Mouse (Mus musculus): ENCODE data around the gene Stab1.
A peak's percentile ranks its signal among the peaks of the same experiment; 100 is the strongest.

Gene Stab1

GRCm38 (mm10) chr14:31168425-31168824, at the start of gene Stab1:
Gene Stab1 (minus strand): TSS chr14:31168641.
- DNase-seq = no peak

GRCm38 (mm10) chr14:31217666-31218065, 49.2 kb upstream of the Stab1 start, which contains the start of gene Sema3g:
Gene Sema3g (plus strand): TSS chr14:31217860.
- peak; percentile 78 for DNase-seq

DNA sequence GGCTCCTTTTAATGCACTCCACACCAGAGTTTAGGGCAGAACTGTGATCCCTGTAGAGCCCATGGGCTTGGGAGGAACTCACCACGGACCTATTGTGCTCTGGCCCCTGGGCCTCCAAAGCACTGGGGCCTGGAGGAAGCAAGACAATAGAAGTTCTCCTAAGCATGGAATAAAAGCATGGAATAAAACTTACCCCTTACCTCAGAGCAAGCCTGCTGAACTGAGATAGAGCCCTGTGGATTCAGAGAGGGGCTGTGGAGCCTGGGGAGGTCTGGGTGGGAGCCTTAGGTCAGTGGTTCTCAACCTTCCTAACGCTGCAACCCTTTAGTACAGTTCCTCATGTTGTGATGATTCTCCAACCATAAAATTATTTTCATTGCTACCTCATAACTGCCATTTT, 48.4 kb upstream of the Stab1 start, which contains the start of gene Nisch:
Gene Nisch (minus strand): TSS at position 101 of the 400 bp plus-strand sequence.
- DNase-seq = no peak

DNA sequence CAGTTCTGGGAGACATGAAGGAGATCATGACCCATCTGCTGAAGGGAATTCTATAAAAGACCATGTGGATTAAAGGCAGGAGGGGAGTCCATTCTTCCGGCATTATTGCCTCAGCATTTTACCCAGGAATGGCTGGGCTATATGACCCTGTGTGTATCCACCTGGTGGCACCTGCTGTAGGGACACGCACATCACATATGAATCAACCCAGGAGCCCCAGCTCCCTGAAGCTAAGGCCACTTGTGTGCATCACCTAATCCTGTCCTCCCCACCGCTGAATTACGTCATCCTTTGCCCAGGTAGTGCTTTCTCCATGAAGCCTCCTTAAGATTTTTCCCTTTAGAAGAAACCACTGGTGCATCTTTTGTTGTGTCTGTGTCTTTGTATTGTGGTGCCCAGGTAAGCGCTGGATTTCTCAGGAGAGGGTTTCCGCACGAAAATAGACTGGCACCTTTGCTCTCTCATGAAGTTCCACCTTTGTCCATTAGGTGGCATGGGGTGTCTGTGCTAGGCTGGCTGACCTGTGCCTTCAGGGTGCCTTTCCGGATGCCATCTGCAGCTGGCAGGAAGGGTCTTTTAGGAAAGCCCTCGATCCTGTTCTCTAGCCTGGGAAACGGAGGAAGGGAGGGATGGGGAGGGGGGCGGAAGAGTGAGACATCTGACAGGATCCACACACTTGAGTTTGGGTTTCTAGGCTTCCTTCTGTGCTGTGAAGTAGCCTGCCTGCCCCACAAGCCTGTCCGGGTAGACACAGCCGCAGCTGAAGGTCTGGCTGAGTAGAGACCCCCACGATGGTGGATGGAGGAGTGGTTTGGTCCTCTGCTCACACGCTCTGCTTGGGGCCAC, 46.9 kb upstream of the Stab1 start:
- DNase-seq = peak; percentile 84

GRCm38 (mm10) chr14:31214684-31215083, 46.2 kb upstream of the Stab1 start:
- DNase-seq = no peak

- no peak for DNase-seq
Measured at GRCm38 (mm10) chr14:31213868-31214267, 45.4 kb upstream of the Stab1 start.

DNA sequence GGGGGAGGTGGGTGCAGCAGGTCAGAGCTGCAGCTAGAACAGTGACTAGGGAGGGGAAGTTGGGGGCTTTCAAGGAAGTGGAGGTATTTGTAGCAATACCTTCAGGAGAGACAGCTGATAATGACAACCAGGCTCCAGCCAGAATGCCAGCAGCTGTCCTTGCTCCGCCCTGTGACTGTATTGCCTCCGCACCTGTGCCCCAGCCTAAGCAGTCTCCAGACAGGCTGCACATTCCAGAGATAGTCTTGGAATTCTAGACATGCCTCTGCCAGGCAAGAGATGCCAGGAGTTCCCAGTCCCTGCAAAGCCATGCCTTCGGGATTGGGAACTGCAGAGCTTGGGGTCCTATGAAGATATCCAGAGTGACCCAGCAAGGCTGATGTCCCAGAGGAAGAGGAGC, 44.1 kb upstream of the Stab1 start:
- DNase-seq = no peak

DNA sequence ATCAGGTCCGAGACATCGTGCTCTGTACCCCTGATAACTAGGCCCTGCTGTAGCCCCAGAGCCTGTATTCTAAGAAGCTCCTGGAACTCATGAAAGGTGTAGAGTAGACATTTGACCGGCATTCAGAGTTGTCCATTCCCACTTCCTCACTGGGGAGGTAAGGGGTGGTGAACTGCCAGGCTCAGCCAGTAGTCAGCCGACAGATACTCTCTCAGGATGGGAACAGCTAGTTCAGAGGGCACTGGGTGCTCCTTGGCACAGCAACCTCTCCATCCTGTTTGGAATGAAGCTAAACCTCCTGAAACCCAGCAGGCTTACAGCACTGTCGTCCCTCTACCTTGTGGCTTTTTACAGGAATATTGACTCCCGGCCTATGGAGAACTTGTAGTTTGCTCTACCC, 43.4 kb upstream of the Stab1 start:
- DNase-seq = no peak

- DNase-seq = no peak
Measured at GRCm38 (mm10) chr14:31209133-31209557, 40.7 kb upstream of the Stab1 start.

- DNase-seq = no peak
Measured at GRCm38 (mm10) chr14:31208084-31208483, 39.6 kb upstream of the Stab1 start, which contains the start of gene Tnnc1. Gene Tnnc1 (plus strand): TSS chr14:31208312.

DNA sequence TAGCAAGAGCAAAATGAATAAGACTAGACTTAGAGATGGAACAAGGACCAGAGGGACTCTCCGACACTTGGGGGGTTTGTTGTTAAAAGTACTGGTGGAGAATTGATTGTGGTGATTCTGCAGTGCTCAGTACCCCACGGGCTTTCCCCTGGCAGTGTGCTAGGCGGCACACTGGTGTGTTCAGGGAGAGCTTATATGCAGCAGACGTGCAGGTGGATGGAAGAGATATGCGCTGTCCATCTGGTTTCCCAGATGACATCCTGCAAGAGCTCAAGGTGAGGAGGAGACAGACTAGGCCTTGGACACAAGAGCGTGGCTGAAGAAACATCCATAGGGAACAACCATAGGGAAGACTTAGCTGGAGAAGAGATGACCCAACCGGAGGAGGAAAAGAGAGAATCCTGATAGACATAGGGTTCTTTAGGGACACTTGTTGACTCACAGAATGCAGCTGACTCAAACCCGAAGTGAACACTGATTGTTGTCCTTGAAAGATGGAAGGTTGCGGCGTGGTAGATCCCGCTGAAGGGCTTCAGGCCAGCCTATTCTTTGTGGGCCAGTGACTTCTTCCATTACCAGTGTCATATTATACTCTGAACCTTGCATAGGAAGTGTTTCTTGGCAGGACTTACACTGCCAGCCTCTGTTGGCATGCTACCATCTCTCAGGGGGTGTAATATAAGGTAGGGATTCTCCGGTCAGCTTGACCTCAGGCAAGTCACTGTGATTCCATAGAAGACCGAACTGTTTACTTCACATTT, 38.8 kb upstream of the Stab1 start:
- DNase-seq = peak; percentile 43

GRCm38 (mm10) chr14:31206472-31206981, 38.1 kb upstream of the Stab1 start:
- DNase-seq = peak; percentile 96

DNA sequence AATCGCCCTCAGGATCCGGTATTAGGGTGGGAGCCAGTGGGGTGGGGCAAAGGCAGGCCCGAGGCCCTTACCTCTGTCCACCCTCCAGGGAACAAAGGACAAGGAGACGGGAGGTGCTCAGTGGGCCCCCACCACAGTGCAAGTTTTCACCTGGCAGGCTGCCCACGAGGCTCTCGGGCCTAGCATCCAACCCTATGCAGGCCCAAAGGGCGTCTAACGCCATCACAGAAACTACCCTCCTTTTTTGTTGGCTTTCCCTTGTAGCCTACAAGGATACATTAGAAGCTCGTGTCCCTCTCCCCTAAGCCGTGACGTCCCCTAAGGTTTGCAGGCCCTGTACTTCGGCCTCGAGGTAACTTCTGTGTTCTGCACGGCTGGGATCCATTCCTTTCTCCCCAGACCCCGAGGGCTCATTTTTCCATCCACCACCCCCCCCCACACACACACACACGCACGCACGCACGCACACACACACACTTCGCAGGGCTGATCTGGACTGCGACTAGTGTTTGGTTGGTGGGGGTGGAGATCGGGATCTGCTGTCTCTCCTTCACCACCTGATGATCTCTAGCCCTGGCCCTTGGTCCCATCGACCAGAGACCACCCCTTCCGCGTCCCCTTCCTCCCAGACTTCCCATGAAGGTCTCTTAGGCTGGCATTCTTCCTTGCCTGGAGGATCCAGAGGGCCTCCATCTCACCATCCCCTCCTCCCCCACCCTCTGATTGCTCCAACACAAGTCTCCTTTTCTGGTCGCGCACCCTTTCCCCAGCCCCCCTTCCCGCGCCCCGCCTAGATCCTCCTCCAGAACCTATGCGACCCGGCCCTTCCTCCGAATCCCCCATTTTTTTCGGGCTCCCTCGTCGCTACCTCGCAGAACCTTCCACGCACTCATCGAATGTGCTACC, 37.4 kb upstream of the Stab1 start:
- peak; percentile 58 for DNase-seq

DNA sequence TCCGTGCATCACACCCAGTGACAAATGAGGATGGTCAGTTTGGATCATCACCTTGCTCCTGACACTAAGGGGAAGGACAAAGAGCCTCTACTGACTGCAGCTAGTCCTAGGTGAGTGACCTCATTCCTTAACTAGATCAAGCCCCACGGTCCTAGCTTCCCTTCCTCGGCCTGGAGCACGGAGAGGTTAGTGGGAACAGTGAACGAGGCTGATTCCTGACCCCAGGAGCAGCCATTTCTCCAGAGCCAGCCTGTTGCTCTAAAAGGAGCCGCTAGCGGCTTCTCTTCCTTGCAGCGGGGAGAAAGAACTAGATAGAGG, 36.8 kb upstream of the Stab1 start:
- DNase-seq = peak; percentile 53

DNA sequence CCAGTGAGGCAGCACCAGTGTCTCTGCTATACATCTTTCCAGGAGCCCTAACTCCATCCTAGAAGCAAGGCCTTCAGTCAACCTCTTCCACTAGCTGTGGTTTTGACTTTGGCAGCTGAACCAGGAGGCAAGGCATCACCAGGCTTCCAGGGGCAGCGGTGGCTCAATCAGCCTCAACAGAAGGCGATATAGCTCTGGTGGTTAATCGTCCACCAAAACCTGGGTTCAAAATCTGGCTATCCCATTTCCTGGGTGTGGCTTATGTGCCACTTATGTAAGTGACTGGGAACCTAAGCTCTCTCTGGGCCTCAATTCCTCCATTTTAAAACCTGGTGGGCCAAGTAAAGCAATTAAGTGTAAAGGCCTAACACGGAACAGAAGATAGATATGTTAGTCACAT, 36.4 kb upstream of the Stab1 start:
- no peak for DNase-seq

GRCm38 (mm10) chr14:31200038-31200437, 31.6 kb upstream of the Stab1 start:
- no peak for DNase-seq

- no peak for DNase-seq
Measured at GRCm38 (mm10) chr14:31199599-31199998, 31.2 kb upstream of the Stab1 start.

DNA sequence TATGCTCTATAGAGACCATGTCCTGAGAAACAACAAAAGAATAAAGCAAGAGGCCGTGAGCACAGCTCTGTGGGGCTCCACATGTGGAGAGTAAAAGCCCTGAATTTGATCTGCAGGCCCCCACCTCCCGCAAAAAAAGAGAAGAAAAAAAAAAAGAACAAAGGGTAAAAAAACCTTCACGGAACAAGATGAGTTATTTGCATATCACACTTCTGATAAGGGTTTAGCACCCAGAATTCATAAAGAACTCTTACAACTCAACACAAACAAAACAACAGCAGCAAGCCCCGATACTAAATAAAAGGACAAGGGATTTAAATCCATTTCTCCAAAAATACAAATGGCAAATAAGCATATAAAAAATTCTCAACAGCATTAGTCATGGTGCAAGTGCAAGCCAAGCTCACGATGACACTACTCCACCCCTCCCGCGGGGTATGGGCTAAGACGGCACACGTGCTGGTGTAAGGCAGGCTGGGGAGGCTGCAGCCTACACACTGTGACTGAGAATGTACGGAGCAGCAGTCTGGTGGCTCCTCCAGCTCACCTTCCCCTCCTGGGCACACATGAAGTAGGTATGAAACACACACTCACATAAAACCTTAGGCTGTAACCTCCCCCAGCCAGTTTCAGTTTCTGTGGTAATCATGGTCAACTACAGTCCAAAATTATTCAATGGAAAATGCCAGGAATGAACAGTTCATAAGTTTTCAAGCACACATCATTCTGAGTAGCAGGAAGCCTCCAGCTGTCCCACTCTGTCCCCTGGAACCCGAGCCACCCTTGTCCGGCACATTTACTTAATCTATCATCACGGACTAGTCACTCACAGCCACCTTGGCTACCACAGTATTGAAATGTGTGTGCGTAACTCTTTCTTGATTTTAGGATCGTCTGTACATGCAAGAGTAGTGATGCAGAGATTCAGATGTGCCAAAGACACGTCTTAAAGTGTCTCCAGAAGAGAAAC, 29.4 kb upstream of the Stab1 start:
- DNase-seq = no peak

GRCm38 (mm10) chr14:31195968-31196367, 27.5 kb upstream of the Stab1 start:
- DNase-seq = peak; percentile 55

DNA sequence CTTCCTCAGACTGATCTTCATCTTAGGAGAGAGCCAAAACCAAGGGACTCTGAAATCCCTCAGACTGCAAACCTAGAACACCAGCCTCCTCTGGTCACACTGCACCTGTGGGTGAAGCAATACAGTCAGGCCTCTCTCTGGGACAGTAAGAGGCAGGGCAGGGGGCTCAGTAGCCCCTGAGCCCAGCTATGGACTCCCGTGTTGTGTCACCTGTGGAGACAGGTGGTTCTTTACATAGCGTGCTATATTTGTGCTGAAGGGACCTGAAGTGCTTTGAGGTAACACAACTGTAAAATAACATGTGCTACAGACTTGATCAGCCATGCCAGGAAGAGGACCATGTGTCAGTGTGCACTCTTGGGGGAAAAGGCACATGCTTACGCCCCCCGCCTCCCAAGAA, 27.1 kb upstream of the Stab1 start:
- no peak for DNase-seq

DNA sequence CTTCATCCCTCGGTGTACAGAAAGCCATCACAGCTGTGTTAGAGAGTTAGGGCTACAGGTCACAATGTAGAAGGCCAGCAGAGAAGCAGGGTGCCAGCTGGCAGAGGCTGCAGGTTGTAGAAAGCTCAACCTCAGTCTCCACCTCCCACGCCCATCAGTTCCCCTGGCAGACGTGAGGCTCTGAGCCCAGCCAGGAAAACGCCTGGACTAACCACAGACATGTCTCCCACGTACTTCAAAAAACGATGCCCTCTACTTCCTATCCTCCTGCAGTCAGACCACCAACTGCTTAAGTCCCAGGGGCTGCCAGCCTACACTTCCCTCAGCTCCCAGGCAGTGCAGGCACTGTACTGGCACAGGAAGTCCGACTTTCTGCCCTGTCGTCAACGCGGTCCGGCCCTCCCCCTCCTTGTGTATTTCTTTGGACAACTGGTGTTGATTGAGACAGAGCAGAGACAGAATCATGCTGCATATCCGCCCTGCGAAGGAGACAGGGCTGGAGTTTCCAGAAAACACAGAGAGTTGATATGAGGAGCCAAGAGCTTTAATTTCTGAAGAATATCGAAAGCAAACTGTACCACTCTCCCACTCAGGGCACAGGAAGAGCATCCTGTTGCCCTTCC, 26.6 kb upstream of the Stab1 start:
- DNase-seq = peak; percentile 60
